ENCODE assay signal across 14 mouse cellular contexts in the genomic region with DNA sequence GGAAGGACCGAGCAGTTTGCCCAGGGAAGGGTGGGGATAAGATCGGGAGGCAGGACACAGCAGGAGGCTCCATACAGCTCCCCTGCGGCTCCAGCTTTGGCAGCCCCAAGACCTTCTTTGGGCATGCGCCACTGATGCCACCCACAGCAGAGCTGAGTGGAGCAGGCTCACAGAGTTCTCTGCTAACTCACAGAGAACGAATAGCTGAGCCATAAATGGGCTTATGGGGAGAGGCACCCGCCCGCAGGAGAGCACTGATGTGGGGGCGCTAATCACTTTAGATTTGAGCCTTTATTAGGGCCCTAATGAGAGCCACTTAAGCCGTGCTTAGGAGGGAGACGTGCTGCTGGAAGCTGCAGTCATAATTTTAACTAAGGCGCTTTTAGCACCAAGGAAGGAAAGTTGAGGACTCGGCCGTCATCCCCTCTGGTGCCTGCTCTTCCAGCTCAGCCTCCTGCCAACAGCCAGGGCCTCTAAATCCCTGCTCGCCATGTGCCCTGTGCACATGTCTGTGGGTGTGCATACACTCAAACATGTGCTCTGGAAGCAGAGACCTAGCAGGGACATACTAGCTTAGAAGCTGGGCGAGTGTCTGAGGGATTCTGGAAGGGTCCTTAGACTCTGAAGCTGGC. TPM values are rescaled to one million over a fixed set of nuclear protein-coding genes. Genes with fewer than 3 reads are reported as not detected.
A peak's percentile ranks its signal among the peaks of the same experiment; 100 is the strongest.
DNase-seq lines count a peak whose midpoint lies in the region; ATAC-seq and TF ChIP-seq lines count a peak whose summit lies in the region.
"Had no signal": no experiment of that assay in that cellular context is flagged by ENCODE, and none has a peak within 500 bp of the region (broad histone marks: within the 10 kb centered on the region; RNA-seq: fewer than 3 reads in every experiment).

No protein-coding gene starts in this region.

- no peak overlapping the region for H3K4me2 ChIP-seq in midbrain, postnatal 0 days (ENCODE audit: low read depth, low read length, poor library complexity, severe bottlenecking)
- no peak overlapping the region for H3K4me2 ChIP-seq in midbrain, embryonic 14.5 days (ENCODE audit: low read length)
- no peak overlapping the region for H3K4me2 ChIP-seq in hindbrain, embryonic 15.5 days
- no peak overlapping the region for H3K4me2 ChIP-seq in midbrain, embryonic 11.5 days
- H3K4me2 ChIP-seq: midbrain, embryonic 12.5 days had no signal

- peaks cover 63% of the 10 kb centered on the region for H3K36me3 ChIP-seq in midbrain, postnatal 0 days (ENCODE audit: insufficient read depth, low read length)
- peaks cover 89% of the 10 kb centered on the region for H3K36me3 ChIP-seq in midbrain, embryonic 14.5 days (ENCODE audit: control insufficient read depth, insufficient read depth, low read length)
- peaks cover 26% of the 10 kb centered on the region for H3K36me3 ChIP-seq in hindbrain, embryonic 15.5 days
- H3K36me3 ChIP-seq in midbrain, embryonic 11.5 days (ENCODE audit: control insufficient read depth, insufficient read depth, low read length), result peaks cover 7% of the 10 kb centered on the region
- H3K36me3 ChIP-seq in midbrain, embryonic 10.5 days, result peaks cover 94% of the 10 kb centered on the region

- H3K27me3 ChIP-seq in midbrain, postnatal 0 days (ENCODE audit: insufficient read depth, low read length), result no peaks in the 10 kb centered on the region
- no peaks in the 10 kb centered on the region for H3K27me3 ChIP-seq in midbrain, embryonic 14.5 days (ENCODE audit: control insufficient read depth, insufficient read depth, low read length)
- no peaks in the 10 kb centered on the region for H3K27me3 ChIP-seq in hindbrain, embryonic 15.5 days
- no peaks in the 10 kb centered on the region for H3K27me3 ChIP-seq in midbrain, embryonic 11.5 days (ENCODE audit: control insufficient read depth, insufficient read depth, low read length)
- no peaks in the 10 kb centered on the region for H3K27me3 ChIP-seq in midbrain, embryonic 10.5 days (ENCODE audit: low read depth, poor library complexity, severe bottlenecking)
- H3K27me3 ChIP-seq: midbrain, embryonic 12.5 days; Patski had no signal

- TF ChIP-seq CTCF in midbrain, postnatal 0 days (IDR thresholded peaks at IDR 0.05), result no peak

- H3K4me1 ChIP-seq in midbrain, postnatal 0 days (ENCODE audit: insufficient read depth, low read length), result no peaks in the 10 kb centered on the region
- no peaks in the 10 kb centered on the region for H3K4me1 ChIP-seq in midbrain, embryonic 14.5 days (ENCODE audit: control insufficient read depth, insufficient read depth, low read length)
- H3K4me1 ChIP-seq in hindbrain, embryonic 15.5 days (replicated peaks), result peaks cover 79% of the 10 kb centered on the region
- H3K4me1 ChIP-seq in midbrain, embryonic 11.5 days (ENCODE audit: control insufficient read depth, insufficient read depth, low read length), result no peaks in the 10 kb centered on the region
- H3K4me1 ChIP-seq in midbrain, embryonic 10.5 days, result no peaks in the 10 kb centered on the region
- H3K4me1 ChIP-seq: midbrain, embryonic 12.5 days had no signal

- H3K9ac ChIP-seq in midbrain, postnatal 0 days (replicated peaks; ENCODE audit: low read length, poor library complexity, severe bottlenecking), result no peak overlapping the region
- H3K9ac ChIP-seq in midbrain, embryonic 14.5 days (replicated peaks; ENCODE audit: low read length), result no peak overlapping the region
- no peak overlapping the region for H3K9ac ChIP-seq in hindbrain, embryonic 15.5 days
- no peak overlapping the region for H3K9ac ChIP-seq in midbrain, embryonic 11.5 days (ENCODE audit: low read length)
- H3K9ac ChIP-seq: midbrain, embryonic 12.5 days had no signal

- ATAC-seq in midbrain, postnatal 0 days (ENCODE audit: low FRiP score), result no peak
- no peak for ATAC-seq in midbrain, embryonic 14.5 days (ENCODE audit: low FRiP score, low TSS enrichment)
- no peak for ATAC-seq in hindbrain, embryonic 15.5 days (ENCODE audit: low FRiP score, low read depth)
- no peak for ATAC-seq in midbrain, embryonic 11.5 days (ENCODE audit: low FRiP score)
- ATAC-seq: CD4-positive, CD25-positive, alpha-beta regulatory T cell, adult 4 months; Patski had no signal

- no peaks in the 10 kb centered on the region for H3K9me3 ChIP-seq in midbrain, postnatal 0 days (ENCODE audit: low read length)
- H3K9me3 ChIP-seq in midbrain, embryonic 14.5 days (ENCODE audit: control insufficient read depth, low read length), result no peaks in the 10 kb centered on the region
- H3K9me3 ChIP-seq in hindbrain, embryonic 15.5 days, result no peaks in the 10 kb centered on the region
- H3K9me3 ChIP-seq in midbrain, embryonic 11.5 days (ENCODE audit: control insufficient read depth, low read length), result no peaks in the 10 kb centered on the region
- H3K9me3 ChIP-seq in midbrain, embryonic 10.5 days (replicated peaks), result no peaks in the 10 kb centered on the region
- H3K9me3 ChIP-seq: midbrain, embryonic 12.5 days had no signal

- H3K27ac ChIP-seq in midbrain, postnatal 0 days (ENCODE audit: low read depth, low read length), result no peak overlapping the region
- no peak overlapping the region for H3K27ac ChIP-seq in midbrain, embryonic 14.5 days (replicated peaks; ENCODE audit: low read depth, low read length)
- H3K27ac ChIP-seq in hindbrain, embryonic 15.5 days (replicated peaks), result peak overlapping the region; percentile 40; the same call in 1 of the 2 replicates
- H3K27ac ChIP-seq in midbrain, embryonic 11.5 days (ENCODE audit: low read depth, low read length), result no peak overlapping the region
- no peak overlapping the region for H3K27ac ChIP-seq in midbrain, embryonic 10.5 days (replicated peaks)
- H3K27ac ChIP-seq: midbrain, embryonic 12.5 days had no signal

- intact Hi-C loops in left cerebral cortex, postnatal 10 days (cut with DNase I), result no loop called here

- 78% methylated on average over 15 of the region's 15 CpGs for WGBS in midbrain, postnatal 0 days
- WGBS in midbrain, embryonic 14.5 days, result 88% methylated on average over 15 of the region's 15 CpGs
- WGBS in hindbrain, embryonic 15.5 days, result 78% methylated on average over 15 of the region's 15 CpGs
- 86% methylated on average over 15 of the region's 15 CpGs for WGBS in midbrain, embryonic 11.5 days
- 88% methylated on average over 15 of the region's 15 CpGs for WGBS in midbrain, embryonic 10.5 days

- no peak overlapping the region for H3K4me3 ChIP-seq in midbrain, postnatal 0 days (ENCODE audit: low read depth, low read length)
- no peak overlapping the region for H3K4me3 ChIP-seq in midbrain, embryonic 14.5 days (replicated peaks; ENCODE audit: low read depth, low read length)
- no peak overlapping the region for H3K4me3 ChIP-seq in hindbrain, embryonic 15.5 days
- H3K4me3 ChIP-seq in midbrain, embryonic 11.5 days (ENCODE audit: low read depth, low read length), result no peak overlapping the region
- no peak overlapping the region for H3K4me3 ChIP-seq in midbrain, embryonic 10.5 days
- H3K4me3 ChIP-seq: midbrain, embryonic 12.5 days had no signal

- peak; percentile 40 for DNase-seq in midbrain, postnatal 0 days (ENCODE audit: low spot score)
- DNase-seq in midbrain, embryonic 14.5 days, result no peak
- peak; percentile 39 to 59 for DNase-seq in left cerebral cortex, postnatal 10 days (ENCODE audit: extremely low spot score in 1 of 2, low spot score in 2 of 2)
- peak; percentile 75 to 87 for DNase-seq in right cerebral cortex, postnatal 36 days (ENCODE audit: low spot score in 2 of 2)
- no peak for DNase-seq in adrenal gland, adult 2 months
- no peak for DNase-seq in midbrain, embryonic 11.5 days (ENCODE audit: low spot score, missing footprints)
- DNase-seq in midbrain, embryonic 10.5 days (ENCODE audit: low spot score), result no peak
- DNase-seq: cerebellum, postnatal 14 days; kidney, postnatal 36 days; lung, adult 18-20 months had no signal

RNA-seq across cellular contexts. Expression of gene Kdm4b, which starts 45.3 kb away (rescaled TPM):
- 123 and 140 TPM in 2 replicates for total RNA-seq in midbrain, postnatal 0 days (2014; rRNA removed)
- 45.6 and 48.0 TPM in 2 replicates for polyA plus RNA-seq in midbrain, postnatal 0 days (2015; fragmentation: Nextera tagmentation; extraction: Ambion mirVana)
- polyA plus RNA-seq in midbrain, embryonic 14.5 days (2014; fragmentation: Nextera tagmentation; extraction: Ambion mirVana), result 72.4 and 78.9 TPM in 2 replicates
- 71.5 and 73.7 TPM in 2 replicates for polyA plus RNA-seq in hindbrain, embryonic 15.5 days (2015; fragmentation: Nextera tagmentation; extraction: Ambion mirVana)
- total RNA-seq in left cerebral cortex, postnatal 10 days (2021), result 10 to 100 TPM; 82.9 to 83.5 TPM
- total RNA-seq in adrenal gland, adult 2 months (2021), result 10 to 100 TPM; 37.6 to 37.8 TPM
- polyA plus RNA-seq in adrenal gland, adult 2 months (2012; rRNA removed), result 53.7 and 56.4 TPM in 2 replicates
- 33.3 and 39.6 TPM in 2 replicates for polyA plus RNA-seq in midbrain, embryonic 11.5 days (2014; fragmentation: Nextera tagmentation; extraction: Ambion mirVana)
- polyA plus RNA-seq in midbrain, embryonic 10.5 days (2016; fragmentation: Nextera tagmentation; extraction: Ambion mirVana), result 45.2 and 56.1 TPM in 2 replicates

Comparison
In these comparisons a context has a peak if more than half of its experiments do, and no peak if none do; other contexts are left out.
1. DNase-seq: peak in midbrain, postnatal 0 days (single experiment), left cerebral cortex, postnatal 10 days (2 of 2) and right cerebral cortex, postnatal 36 days (2 of 2); none in midbrain, embryonic 14.5 days (single experiment), adrenal gland, adult 2 months (single experiment), midbrain, embryonic 11.5 days (single experiment) and midbrain, embryonic 10.5 days (single experiment).